Mouse (Mus musculus) bone marrow macrophage, adult 2 months (primary cell): ENCODE results near the gene 2010003K11Rik.

Source experiments
- CTCF ChIP-seq: IDR thresholded peaks from 2 replicates; pipeline ENCODE4 v1.5.1; 2012; ENCODE audit warnings: low read depth, mild to moderate bottlenecking, low read length, moderate library complexity
- POLR2A ChIP-seq: IDR thresholded peaks from 2 replicates; pipeline ENCODE4 v1.6.1; 2012; ENCODE audit warnings: mild to moderate bottlenecking, low read depth, low read length, borderline replicate concordance

GRCm38 (mm10) chr19:4513236-4513858 lies 15.0 kb upstream of the 2010003K11Rik start:
- no peak for TF ChIP-seq CTCF
- TF ChIP-seq POLR2A = no peak
